Mouse (Mus musculus): Measurements from ENCODE around the gene Tnfrsf12a. TPM values are rescaled to one million over a fixed set of nuclear protein-coding genes. Genes with fewer than 3 reads are reported as not detected.

Gene Tnfrsf12a
- total RNA-seq, 1 experiment, result 138 TPM

- Histone ChIP-seq H3K4me1 (ENCODE audit: control insufficient read depth in 2 of 2, insufficient read depth in 2 of 2, low read length in 2 of 2, poor library complexity in 1 of 2) (peaks cover 5 to 40% of the 10 kb centered on the region in 2 experiments), H3K4me3 (ENCODE audit: insufficient read depth in 1 of 2, low read depth in 1 of 2, low read length in 2 of 2, poor library complexity in 1 of 2, severe bottlenecking in 1 of 2) (no peak overlapping the region), H3K9ac (ENCODE audit: insufficient read depth, low read depth, low read length, poor library complexity, severe bottlenecking) (no peak overlapping the region), H3K27ac (ENCODE audit: insufficient read depth, low read depth, low read length, poor library complexity, severe bottlenecking) (no peak overlapping the region), H3K9me3 (ENCODE audit: control insufficient read depth, insufficient read depth, low read depth, low read length) (no peaks in the 10 kb centered on the region), H3K36me3 (ENCODE audit: control insufficient read depth, insufficient read depth, low read length, poor library complexity, severe bottlenecking) (peaks cover 6% of the 10 kb centered on the region; the same call in 1 of the 2 replicates)
- in situ Hi-C loops (cut with MboI; ENCODE audit: low sequenced_read_pairs in 2 of 2, unreplicated experiment in 2 of 2), result no loop called here
- TF ChIP-seq MAFK (IDR thresholded peaks at IDR 0.05; ENCODE audit: insufficient read depth, low read depth, low read length), result no peak
- no peak for TF ChIP-seq ZNF384 (IDR thresholded peaks at IDR 0.05; ENCODE audit: low read depth, low read length)
- no peak for TF ChIP-seq ZC3H11A (IDR thresholded peaks at IDR 0.05; ENCODE audit: borderline replicate concordance, low read depth, low read length)
- TF ChIP-seq CHD2 (IDR thresholded peaks at IDR 0.05; ENCODE audit: low read depth, low read length), result no peak
- no peak for TF ChIP-seq HCFC1 (IDR thresholded peaks at IDR 0.05; ENCODE audit: borderline replicate concordance, insufficient read depth, low read length)
- no peak for DNase-seq (ENCODE audit: low read depth, low spot score)
Measured at GRCm38 (mm10) chr17:23681086-23681485, 3.8 kb upstream of the Tnfrsf12a start.

- Histone ChIP-seq H3K36me3 (ENCODE audit: control insufficient read depth, insufficient read depth, low read length, poor library complexity, severe bottlenecking) (peaks cover 6% of the 10 kb centered on the region; the same call in 1 of the 2 replicates), H3K9me3 (ENCODE audit: control insufficient read depth, insufficient read depth, low read depth, low read length) (no peaks in the 10 kb centered on the region), H3K9ac (ENCODE audit: insufficient read depth, low read depth, low read length, poor library complexity, severe bottlenecking) (peak overlapping the region; percentile 67), H3K4me3 (ENCODE audit: insufficient read depth in 1 of 2, low read depth in 1 of 2, low read length in 2 of 2, poor library complexity in 1 of 2, severe bottlenecking in 1 of 2) (peak overlapping the region in 1 of 2 experiments; percentile 69; a peak in 3 of 4 replicates), H3K27ac (ENCODE audit: insufficient read depth, low read depth, low read length, poor library complexity, severe bottlenecking) (no peak overlapping the region), H3K4me1 (ENCODE audit: control insufficient read depth in 2 of 2, insufficient read depth in 2 of 2, low read length in 2 of 2, poor library complexity in 1 of 2) (peaks cover 5 to 44% of the 10 kb centered on the region in 2 experiments)
- DNase-seq (ENCODE audit: low read depth, low spot score), result no peak
- in situ Hi-C loops (cut with MboI; ENCODE audit: low sequenced_read_pairs in 2 of 2, unreplicated experiment in 2 of 2), result no loop called here
- TF ChIP-seq CHD2 (IDR thresholded peaks at IDR 0.05; ENCODE audit: low read depth, low read length), result no peak
- no peak for TF ChIP-seq MAFK (IDR thresholded peaks at IDR 0.05; ENCODE audit: insufficient read depth, low read depth, low read length)
- TF ChIP-seq ZNF384 (IDR thresholded peaks at IDR 0.05; ENCODE audit: low read depth, low read length), result no peak
- TF ChIP-seq ZC3H11A (IDR thresholded peaks at IDR 0.05; ENCODE audit: borderline replicate concordance, low read depth, low read length), result no peak
- TF ChIP-seq HCFC1 (IDR thresholded peaks at IDR 0.05; ENCODE audit: borderline replicate concordance, insufficient read depth, low read length), result no peak
Measured at GRCm38 (mm10) chr17:23680336-23680735, 3.1 kb upstream of the Tnfrsf12a start.

GRCm38 (mm10) chr17:23679127-23679835, 2.0 kb upstream of the Tnfrsf12a start, which contains the start of gene Cldn6:
Cldn6 (plus strand) TSS chr17:23679249.
- DNase-seq (ENCODE audit: low read depth, low spot score), result no peak
- TF ChIP-seq MAFK (IDR thresholded peaks at IDR 0.05; ENCODE audit: insufficient read depth, low read depth, low read length) (no peak), CHD2 (IDR thresholded peaks at IDR 0.05; ENCODE audit: low read depth, low read length) (no peak), ZC3H11A (IDR thresholded peaks at IDR 0.05; ENCODE audit: borderline replicate concordance, low read depth, low read length) (no peak), HCFC1 (IDR thresholded peaks at IDR 0.05; ENCODE audit: borderline replicate concordance, insufficient read depth, low read length) (no peak), ZNF384 (IDR thresholded peaks at IDR 0.05; ENCODE audit: low read depth, low read length) (no peak)
- Histone ChIP-seq H3K4me3 (ENCODE audit: insufficient read depth in 1 of 2, low read depth in 1 of 2, low read length in 2 of 2, poor library complexity in 1 of 2, severe bottlenecking in 1 of 2) (peak within 1 kb of the TSS; percentile 56 to 69), H3K9me3 (ENCODE audit: control insufficient read depth, insufficient read depth, low read depth, low read length) (no peaks in the 10 kb centered on the region), H3K9ac (ENCODE audit: insufficient read depth, low read depth, low read length, poor library complexity, severe bottlenecking) (peak within 1 kb of the TSS; percentile 67), H3K36me3 (ENCODE audit: control insufficient read depth, insufficient read depth, low read length, poor library complexity, severe bottlenecking) (peaks cover 8% of the 10 kb centered on the region; the same call in 1 of the 2 replicates), H3K27ac (ENCODE audit: insufficient read depth, low read depth, low read length, poor library complexity, severe bottlenecking) (no peak within 1 kb of the TSS), H3K4me1 (ENCODE audit: control insufficient read depth in 2 of 2, insufficient read depth in 2 of 2, low read length in 2 of 2, poor library complexity in 1 of 2) (peaks cover 5 to 44% of the 10 kb centered on the region in 2 experiments)
- in situ Hi-C loops (cut with MboI; ENCODE audit: low sequenced_read_pairs in 2 of 2, unreplicated experiment in 2 of 2), result no loop called here

GRCm38 (mm10) chr17:23676473-23677031, 716 bp downstream of the Tnfrsf12a start:
- peak overlapping the region; percentile 85 for H3K9ac ChIP-seq (ENCODE audit: insufficient read depth, low read depth, low read length, poor library complexity, severe bottlenecking)
- no peak for DNase-seq (ENCODE audit: low read depth, low spot score)

More at GRCm38 (mm10) chr17:23676473-23677031, 716 bp downstream of the Tnfrsf12a start:
- H3K36me3 ChIP-seq (ENCODE audit: control insufficient read depth, insufficient read depth, low read length, poor library complexity, severe bottlenecking), result peaks cover 8% of the 10 kb centered on the region; the same call in 1 of the 2 replicates
- H3K4me3 ChIP-seq (ENCODE audit: insufficient read depth in 1 of 2, low read depth in 1 of 2, low read length in 2 of 2, poor library complexity in 1 of 2, severe bottlenecking in 1 of 2), result peak overlapping the region; percentile 83 to 84
- TF ChIP-seq ZNF384 (IDR thresholded peaks at IDR 0.05; ENCODE audit: low read depth, low read length), result no peak
- TF ChIP-seq MAFK (IDR thresholded peaks at IDR 0.05; ENCODE audit: insufficient read depth, low read depth, low read length), result no peak
- no peak for TF ChIP-seq CHD2 (IDR thresholded peaks at IDR 0.05; ENCODE audit: low read depth, low read length)
- TF ChIP-seq HCFC1 (IDR thresholded peaks at IDR 0.05; ENCODE audit: borderline replicate concordance, insufficient read depth, low read length), result no peak
- no peak for TF ChIP-seq ZC3H11A (IDR thresholded peaks at IDR 0.05; ENCODE audit: borderline replicate concordance, low read depth, low read length)
- H3K27ac ChIP-seq (ENCODE audit: insufficient read depth, low read depth, low read length, poor library complexity, severe bottlenecking), result no peak overlapping the region
- in situ Hi-C loops (cut with MboI; ENCODE audit: low sequenced_read_pairs in 2 of 2, unreplicated experiment in 2 of 2), result no loop called here
- peaks cover 2 to 27% of the 10 kb centered on the region in 2 experiments; a peak in 3 of 4 replicates for H3K4me1 ChIP-seq (ENCODE audit: control insufficient read depth in 2 of 2, insufficient read depth in 2 of 2, low read length in 2 of 2, poor library complexity in 1 of 2)
- no peaks in the 10 kb centered on the region for H3K9me3 ChIP-seq (ENCODE audit: control insufficient read depth, insufficient read depth, low read depth, low read length)

Measured in ES-E14 (cell line).